Mouse (Mus musculus): Measurements from ENCODE around the gene Gpr21. TPM values are rescaled to one million over a fixed set of nuclear protein-coding genes. Genes with fewer than 3 reads are reported as not detected.
"Not testable (repeated sequence)": the region's sequence is repeated elsewhere in the genome, so short reads cannot be mapped to it uniquely, and the experiment has no call there.

Gene Gpr21
- polyA plus RNA-seq (2012; rRNA removed) = 1.0 and 1.4 TPM in 2 replicates

DNA sequence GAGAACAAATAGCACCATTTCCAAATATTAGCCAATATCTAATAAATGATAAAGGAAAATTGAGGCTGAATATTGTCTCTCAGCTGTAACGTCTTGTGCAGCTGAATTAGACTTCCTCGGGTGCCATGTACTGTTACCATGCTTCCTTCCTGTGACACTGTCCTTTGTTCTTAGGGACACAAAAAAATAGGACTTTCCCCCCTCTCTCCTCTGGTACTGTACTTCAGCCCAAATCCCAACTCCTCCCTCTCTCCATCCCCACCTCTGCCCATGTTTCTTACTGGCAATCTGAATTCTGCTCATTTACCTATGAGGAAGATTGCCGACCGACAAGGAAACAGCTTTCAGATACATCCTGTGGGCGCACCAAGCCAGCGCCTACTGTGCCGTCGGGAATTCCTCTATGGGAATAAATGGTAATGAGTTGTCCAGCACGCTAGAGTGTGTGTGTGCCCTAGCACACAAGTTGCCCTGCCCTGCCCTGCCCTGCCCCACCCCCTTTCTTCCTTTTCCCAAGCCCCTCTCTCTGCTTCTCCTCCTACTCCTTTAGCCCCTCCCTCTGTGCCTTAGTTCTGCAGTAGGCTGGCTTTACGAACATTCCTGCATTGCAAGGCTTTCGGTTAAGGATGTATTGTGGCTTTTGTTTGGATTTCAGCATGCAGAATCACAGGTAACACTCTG, at the start of gene Gpr21:
Gene Gpr21 (plus strand): TSS at position 303 of the 681 bp plus-strand sequence.
- Histone ChIP-seq H3K27ac (ENCODE audit: insufficient read depth, low read length) (peak within 1 kb of the TSS; percentile 40; the same call in 1 of the 2 replicates), H3K4me1 (ENCODE audit: control insufficient read depth, insufficient read depth, low read length) (peaks cover 15% of the 10 kb centered on the region), H3K4me3 (replicated peaks; ENCODE audit: insufficient read depth, low read depth, low read length) (no peak within 1 kb of the TSS), H3K27me3 (ENCODE audit: control insufficient read depth, insufficient read depth, low read length) (no peaks in the 10 kb centered on the region; the same call in 1 of the 2 replicates)
- TF ChIP-seq POLR2A (IDR thresholded peaks at IDR 0.05; ENCODE audit: borderline replicate concordance, insufficient read depth, low read length) = no peak
- TF ChIP-seq CTCF (IDR thresholded peaks at IDR 0.05; ENCODE audit: borderline replicate concordance, insufficient read depth, low read depth, low read length) = no peak
- WGBS = 60% methylated on average over 11 of the region's 11 CpGs
- DNase-seq = peak in 1 of 2 experiments; percentile 8

DNA sequence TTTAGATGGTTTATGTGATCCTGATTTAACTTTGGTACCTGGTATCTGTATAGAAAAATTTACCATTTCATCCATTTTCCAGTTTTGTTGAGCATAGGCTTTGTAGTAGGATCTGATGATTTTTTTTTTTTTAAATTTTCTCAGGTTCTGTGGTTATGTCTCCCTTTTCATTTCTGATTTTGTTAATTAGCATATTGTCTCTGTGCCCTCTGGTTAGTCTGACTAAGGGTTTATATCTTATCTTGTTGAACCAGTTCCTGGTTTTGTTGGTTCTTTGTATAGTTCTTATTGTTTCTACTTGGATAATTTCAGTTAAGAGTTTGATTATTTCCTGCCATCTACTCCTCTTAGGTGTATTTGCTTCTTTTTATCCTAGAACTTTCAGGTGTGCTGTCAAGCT, 36.6 kb upstream of the Gpr21 start:
- TF ChIP-seq CTCF (IDR thresholded peaks at IDR 0.05; ENCODE audit: borderline replicate concordance, insufficient read depth, low read depth, low read length) (no peak), POLR2A (IDR thresholded peaks at IDR 0.05; ENCODE audit: borderline replicate concordance, insufficient read depth, low read length) (no peak)
- DNase-seq = no peak
- Histone ChIP-seq H3K4me1 (ENCODE audit: control insufficient read depth, insufficient read depth, low read length) (no peaks in the 10 kb centered on the region), H3K27ac (ENCODE audit: insufficient read depth, low read length) (no peak overlapping the region), H3K27me3 (ENCODE audit: control insufficient read depth, insufficient read depth, low read length) (no peaks in the 10 kb centered on the region), H3K4me3 (replicated peaks; ENCODE audit: insufficient read depth, low read depth, low read length) (no peak overlapping the region)

GRCm38 (mm10) chr2:37480039-37480438, 36.1 kb upstream of the Gpr21 start:
- TF ChIP-seq CTCF (IDR thresholded peaks at IDR 0.05; ENCODE audit: borderline replicate concordance, insufficient read depth, low read depth, low read length) (no peak), POLR2A (IDR thresholded peaks at IDR 0.05; ENCODE audit: borderline replicate concordance, insufficient read depth, low read length) (no peak)
- no peak for DNase-seq
- H3K27ac ChIP-seq (ENCODE audit: insufficient read depth, low read length) = no peak overlapping the region
- H3K4me1 ChIP-seq (ENCODE audit: control insufficient read depth, insufficient read depth, low read length) = no peaks in the 10 kb centered on the region
- 96% methylated on average over 2 of the region's 2 CpGs for WGBS
- H3K4me3 ChIP-seq (replicated peaks; ENCODE audit: insufficient read depth, low read depth, low read length) = no peak overlapping the region
- no peaks in the 10 kb centered on the region for H3K27me3 ChIP-seq (ENCODE audit: control insufficient read depth, insufficient read depth, low read length)

- H3K4me1 ChIP-seq (ENCODE audit: control insufficient read depth, insufficient read depth, low read length) = no peaks in the 10 kb centered on the region
- WGBS = 89% methylated on average over 2 of the region's 2 CpGs
- no peaks in the 10 kb centered on the region for H3K27me3 ChIP-seq (ENCODE audit: control insufficient read depth, insufficient read depth, low read length)
These were observed 32.0 kb upstream of the Gpr21 start for GRCm38 (mm10) chr2:37484165-37484564.

DNA sequence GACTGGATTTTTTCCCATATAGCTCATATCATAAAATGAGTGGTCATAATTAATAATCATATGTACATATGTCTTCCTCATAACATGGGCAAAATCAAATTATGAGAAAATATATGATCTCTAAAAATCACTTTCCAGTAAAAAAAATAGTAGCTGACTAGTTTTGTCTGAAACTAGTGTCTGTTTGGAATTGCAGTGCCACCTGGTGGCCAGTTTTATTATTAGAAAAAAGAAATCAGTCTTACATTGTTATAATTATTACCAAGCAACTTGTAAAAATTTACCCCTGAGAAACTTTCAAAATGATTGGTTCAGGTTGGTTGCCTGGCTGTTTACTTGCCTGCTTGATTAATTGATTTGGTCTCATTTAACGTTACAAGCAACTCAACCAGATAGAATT, 30.8 kb upstream of the Gpr21 start:
- no peak overlapping the region for H3K4me3 ChIP-seq (replicated peaks; ENCODE audit: insufficient read depth, low read depth, low read length)
- H3K4me1 ChIP-seq (ENCODE audit: control insufficient read depth, insufficient read depth, low read length) = no peaks in the 10 kb centered on the region
- no peaks in the 10 kb centered on the region for H3K27me3 ChIP-seq (ENCODE audit: control insufficient read depth, insufficient read depth, low read length)
- 89% methylated on average over 1 of the region's 1 CpGs for WGBS
- H3K27ac ChIP-seq (ENCODE audit: insufficient read depth, low read length) = no peak overlapping the region
- DNase-seq = peak in 1 of 2 experiments; percentile 29
- TF ChIP-seq CTCF (IDR thresholded peaks at IDR 0.05; ENCODE audit: borderline replicate concordance, insufficient read depth, low read depth, low read length) (no peak), POLR2A (IDR thresholded peaks at IDR 0.05; ENCODE audit: borderline replicate concordance, insufficient read depth, low read length) (no peak)

More at GRCm38 (mm10) chr2:37484165-37484564, 32.0 kb upstream of the Gpr21 start:
- no peak overlapping the region for H3K27ac ChIP-seq (ENCODE audit: insufficient read depth, low read length)
- no peak overlapping the region for H3K4me3 ChIP-seq (replicated peaks; ENCODE audit: insufficient read depth, low read depth, low read length)
- DNase-seq = no peak
- TF ChIP-seq POLR2A (IDR thresholded peaks at IDR 0.05; ENCODE audit: borderline replicate concordance, insufficient read depth, low read length) (no peak), CTCF (IDR thresholded peaks at IDR 0.05; ENCODE audit: borderline replicate concordance, insufficient read depth, low read depth, low read length) (no peak)

- no peak for DNase-seq
- no peaks in the 10 kb centered on the region for H3K27me3 ChIP-seq (ENCODE audit: control insufficient read depth, insufficient read depth, low read length)
- TF ChIP-seq CTCF (IDR thresholded peaks at IDR 0.05; ENCODE audit: borderline replicate concordance, insufficient read depth, low read depth, low read length) = no peak
These were observed 29.7 kb upstream of the Gpr21 start for GRCm38 (mm10) chr2:37486408-37486807.

DNA sequence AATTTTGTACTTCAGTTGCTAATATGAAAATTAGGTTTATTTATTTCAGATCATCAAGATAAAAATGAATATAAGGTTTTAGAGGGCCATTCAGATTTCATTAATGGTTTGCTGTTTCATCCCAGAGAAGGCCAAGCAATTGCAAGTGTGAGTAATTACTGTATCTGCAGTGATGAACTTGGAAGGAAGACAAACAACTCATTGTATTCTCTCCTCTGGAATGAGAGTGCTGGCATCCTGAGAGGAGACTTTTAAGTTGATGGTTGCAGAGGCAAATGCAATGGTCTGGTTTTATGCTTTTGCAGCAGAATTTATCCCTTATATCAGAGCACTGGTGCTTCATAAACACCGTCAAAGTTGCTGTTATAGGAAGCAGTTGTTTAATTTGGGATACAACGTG, 27.2 kb upstream of the Gpr21 start:
- Histone ChIP-seq H3K4me1 (ENCODE audit: control insufficient read depth, insufficient read depth, low read length) (no peaks in the 10 kb centered on the region), H3K4me3 (replicated peaks; ENCODE audit: insufficient read depth, low read depth, low read length) (no peak overlapping the region), H3K27ac (ENCODE audit: insufficient read depth, low read length) (no peak overlapping the region), H3K27me3 (ENCODE audit: control insufficient read depth, insufficient read depth, low read length) (no peaks in the 10 kb centered on the region)
- 98% methylated on average over 2 of the region's 2 CpGs for WGBS
- TF ChIP-seq POLR2A (IDR thresholded peaks at IDR 0.05; ENCODE audit: borderline replicate concordance, insufficient read depth, low read length) = no peak
- no peak for DNase-seq

More at GRCm38 (mm10) chr2:37486408-37486807, 29.7 kb upstream of the Gpr21 start:
- H3K27ac ChIP-seq (ENCODE audit: insufficient read depth, low read length) = no peak overlapping the region
- H3K4me1 ChIP-seq (ENCODE audit: control insufficient read depth, insufficient read depth, low read length) = no peaks in the 10 kb centered on the region
- no peak overlapping the region for H3K4me3 ChIP-seq (replicated peaks; ENCODE audit: insufficient read depth, low read depth, low read length)

GRCm38 (mm10) chr2:37497321-37497720, 18.8 kb upstream of the Gpr21 start:
- no peak for TF ChIP-seq CTCF (IDR thresholded peaks at IDR 0.05; ENCODE audit: borderline replicate concordance, insufficient read depth, low read depth, low read length)
- no peak for TF ChIP-seq POLR2A (IDR thresholded peaks at IDR 0.05; ENCODE audit: borderline replicate concordance, insufficient read depth, low read length)
- Histone ChIP-seq H3K4me3 (replicated peaks; ENCODE audit: insufficient read depth, low read depth, low read length) (no peak overlapping the region), H3K27me3 (ENCODE audit: control insufficient read depth, insufficient read depth, low read length) (no peaks in the 10 kb centered on the region), H3K27ac (ENCODE audit: insufficient read depth, low read length) (no peak overlapping the region), H3K4me1 (ENCODE audit: control insufficient read depth, insufficient read depth, low read length) (no peaks in the 10 kb centered on the region)
- no peak for DNase-seq
- WGBS = 97% methylated on average over 4 of the region's 4 CpGs

- not testable (repeated sequence) for H3K4me1 ChIP-seq (ENCODE audit: control insufficient read depth, insufficient read depth, low read length); H3K4me3 ChIP-seq (replicated peaks; ENCODE audit: insufficient read depth, low read depth, low read length); H3K27ac ChIP-seq (ENCODE audit: insufficient read depth, low read length); H3K27me3 ChIP-seq (ENCODE audit: control insufficient read depth, insufficient read depth, low read length); DNase-seq
- WGBS = 88% methylated on average over 2 of the region's 2 CpGs
These were observed 10.3 kb upstream of the Gpr21 start for GRCm38 (mm10) chr2:37505856-37506255.

All from cerebellum, adult 2 months (tissue).